Mouse (Mus musculus) naive thymus-derived CD4-positive, alpha-beta T cell, adult 2 months (primary cell): Measurements from ENCODE around the gene Pifo.
"Not testable (repeated sequence)": the region's sequence is repeated elsewhere in the genome, so short reads cannot be mapped to it uniquely, and the experiment has no call there.

Source experiments
- DNase-seq: peaks from one replicate; pipeline ENCODE4 v3.0.0-alpha.2; 2011; ENCODE audit warnings: low read depth

The Pifo gene

DNA sequence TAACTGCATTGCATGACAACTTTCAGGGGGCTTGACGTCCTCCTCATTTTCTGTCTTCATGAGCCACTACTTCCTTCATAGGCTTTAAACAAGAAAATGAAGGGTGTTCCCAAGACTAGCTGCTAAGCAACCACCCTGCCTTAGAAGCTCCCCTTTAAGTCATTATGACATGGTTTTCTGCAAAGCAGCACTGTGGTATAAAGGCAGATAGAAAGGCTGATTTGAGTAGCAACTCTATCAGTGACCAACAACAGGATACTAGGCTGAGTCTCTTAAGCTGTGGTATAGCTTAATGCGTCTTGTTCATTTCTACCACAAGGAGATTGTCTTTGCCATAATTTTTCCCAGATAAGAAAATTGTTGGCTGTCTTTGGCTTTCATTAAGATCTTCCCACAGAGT, at the start of gene Pifo:
Pifo (minus strand) TSS at position 101 of the 400 bp plus-strand sequence.
- DNase-seq = no peak

- no peak for DNase-seq
Observed at GRCm38 (mm10) chr3:106057966-106058365, 43.5 kb upstream of the Pifo start.

DNA sequence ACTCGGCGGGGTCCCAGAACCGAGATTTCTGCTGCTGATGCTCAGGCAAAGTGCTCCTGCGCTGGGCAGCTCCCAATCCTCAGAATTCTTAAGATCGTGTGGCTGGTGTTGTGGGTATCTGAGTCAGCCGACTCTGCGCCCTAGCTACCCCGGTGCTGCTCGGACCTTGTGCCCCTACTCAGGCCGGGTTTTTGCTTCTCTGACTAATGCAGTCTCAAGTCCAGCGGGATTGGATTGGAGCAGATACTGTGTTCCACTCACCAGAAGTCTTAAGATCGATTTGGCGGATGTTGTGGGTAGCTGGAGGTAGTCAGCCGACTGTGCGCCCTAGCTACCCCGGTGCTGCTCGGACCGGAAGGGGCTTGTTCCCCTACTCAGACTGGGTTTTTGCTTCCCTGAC, 37.5 kb upstream of the Pifo start:
- DNase-seq = no peak

DNA sequence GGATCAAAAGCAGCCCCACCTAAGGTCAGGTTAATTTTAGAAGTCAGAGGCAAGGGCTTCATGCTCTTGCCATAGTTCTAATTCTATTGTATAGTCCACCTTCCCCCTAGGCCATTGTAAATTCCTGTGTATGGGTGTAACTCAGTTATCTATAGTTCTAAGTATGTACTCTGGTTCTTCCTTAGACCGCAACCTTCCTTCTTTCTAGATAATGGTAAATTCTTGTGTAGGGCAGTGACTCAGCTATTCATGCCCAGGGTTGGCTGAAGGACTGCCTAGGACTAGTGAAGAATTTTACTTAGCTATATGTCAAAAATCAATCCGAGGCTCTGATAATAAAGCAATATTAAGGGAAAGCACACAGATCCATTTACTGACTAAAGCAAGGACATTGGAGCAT, 25.9 kb upstream of the Pifo start:
- DNase-seq = no peak

- peak; percentile 68 for DNase-seq
Observed at GRCm38 (mm10) chr3:106032781-106033180, 18.3 kb upstream of the Pifo start, which contains the start of gene Chil5. Chil5 (minus strand) TSS chr3:106032814.

- DNase-seq = no peak
Observed at GRCm38 (mm10) chr3:106024135-106024534, 9.7 kb upstream of the Pifo start.

DNA sequence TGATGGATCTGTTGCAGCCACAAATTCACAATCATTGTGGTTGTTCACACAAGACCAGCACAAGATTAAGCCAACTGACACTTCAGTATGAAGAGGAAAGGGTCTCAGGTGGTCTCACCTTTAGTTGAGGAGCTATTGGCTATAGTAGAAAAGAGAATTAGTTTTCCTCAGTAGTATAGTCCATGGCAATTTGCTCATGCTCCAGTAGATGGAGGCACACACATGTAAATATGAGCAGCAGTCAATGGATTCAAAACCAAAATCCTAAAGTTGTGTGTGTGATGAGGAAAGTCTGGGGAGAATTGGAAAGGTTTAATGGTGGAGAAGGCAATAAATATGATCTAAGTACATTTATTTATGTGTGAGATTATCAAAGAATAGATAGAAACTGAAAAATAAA, 7.4 kb upstream of the Pifo start:
- DNase-seq = peak; percentile 42

GRCm38 (mm10) chr3:106003360-106003759, 11.1 kb downstream of the Pifo start:
- peak; percentile 70 for DNase-seq

- peak; percentile 90 for DNase-seq
Observed at GRCm38 (mm10) chr3:106001416-106002370, 12.8 kb downstream of the Pifo start.

GRCm38 (mm10) chr3:106000707-106001375, 13.6 kb downstream of the Pifo start:
- DNase-seq = no peak

DNA sequence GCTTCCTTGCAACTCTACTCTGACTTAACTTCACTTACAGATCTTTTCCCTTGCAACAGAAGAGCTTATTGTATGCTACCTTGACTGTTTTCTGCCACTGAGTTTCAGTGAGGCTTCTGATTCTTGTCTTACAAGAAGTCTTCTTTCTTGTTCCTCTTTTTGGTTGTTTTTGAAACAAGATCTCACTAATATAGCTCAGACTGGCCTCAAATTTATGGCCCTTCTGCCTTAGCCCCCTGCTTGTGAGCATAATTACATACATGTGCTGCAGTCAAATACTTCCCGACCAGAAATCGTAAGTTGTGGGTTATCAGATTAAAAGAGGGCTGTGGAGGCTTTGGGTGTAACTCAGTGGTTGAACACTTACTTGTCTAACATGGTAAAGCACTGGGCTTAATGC, 19.7 kb downstream of the Pifo start:
- DNase-seq = no peak

GRCm38 (mm10) chr3:105991653-105992283, 22.7 kb downstream of the Pifo start:
- peak; percentile 85 for DNase-seq

GRCm38 (mm10) chr3:105989611-105990010, 24.8 kb downstream of the Pifo start:
- not testable (repeated sequence) for DNase-seq

DNA sequence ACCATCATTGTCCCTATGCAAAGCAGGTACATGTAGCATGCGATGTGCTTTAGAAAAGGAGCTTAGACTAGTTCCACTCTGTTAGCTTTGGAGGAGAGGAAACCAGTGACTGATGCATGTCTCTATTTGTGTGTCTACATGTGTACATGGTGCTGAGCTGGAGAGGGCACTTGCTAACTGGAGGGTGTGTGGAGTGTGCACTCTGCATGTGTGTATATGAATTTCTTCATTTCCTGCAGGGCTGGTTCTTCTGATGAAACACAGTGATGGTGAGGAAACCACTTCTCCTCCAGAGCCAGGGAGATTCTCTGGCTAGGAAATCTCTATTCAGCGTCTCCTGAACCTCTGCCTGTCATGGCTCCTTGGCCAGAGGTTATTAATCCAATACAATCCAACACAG, 40.3 kb downstream of the Pifo start:
- no peak for DNase-seq

- no peak for DNase-seq
Observed at GRCm38 (mm10) chr3:105973411-105973810, 41.0 kb downstream of the Pifo start, which contains the start of gene Ovgp1. Ovgp1 (plus strand) TSS chr3:105973711.

- DNase-seq = no peak
Observed at GRCm38 (mm10) chr3:105971831-105972446, 42.5 kb downstream of the Pifo start.

GRCm38 (mm10) chr3:105960700-105961099, 53.7 kb downstream of the Pifo start:
- DNase-seq = peak; percentile 51

- DNase-seq = no peak
Observed at GRCm38 (mm10) chr3:105959999-105960398, 54.4 kb downstream of the Pifo start, which contains the start of gene Atp5f1. Atp5f1 (minus strand) TSS chr3:105960099.

DNA sequence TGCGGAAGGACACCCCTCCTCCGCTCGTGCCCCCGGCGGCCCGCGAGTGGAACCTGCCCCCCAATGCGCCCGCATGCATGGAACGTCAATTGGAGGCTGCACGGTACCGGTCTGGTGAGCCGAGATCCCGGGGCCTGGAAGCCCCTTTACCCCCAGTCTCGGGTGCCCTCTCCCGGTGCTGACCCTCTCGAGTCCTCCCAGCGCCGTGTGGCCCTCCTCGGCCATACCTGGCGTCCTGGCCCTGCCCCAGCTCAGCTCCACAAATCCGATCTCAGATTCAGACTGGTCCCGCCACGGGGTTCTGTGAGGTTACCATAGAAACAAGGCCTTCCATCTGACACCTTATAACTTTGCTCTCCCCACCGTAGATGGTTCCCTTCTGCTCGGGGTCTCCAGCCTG, 54.9 kb downstream of the Pifo start:
- no peak for DNase-seq

GRCm38 (mm10) chr3:105958974-105959580, 55.4 kb downstream of the Pifo start, which contains the start of gene Wdr77:
Wdr77 (plus strand) TSS chr3:105959369.
- DNase-seq = peak; percentile 100

DNA sequence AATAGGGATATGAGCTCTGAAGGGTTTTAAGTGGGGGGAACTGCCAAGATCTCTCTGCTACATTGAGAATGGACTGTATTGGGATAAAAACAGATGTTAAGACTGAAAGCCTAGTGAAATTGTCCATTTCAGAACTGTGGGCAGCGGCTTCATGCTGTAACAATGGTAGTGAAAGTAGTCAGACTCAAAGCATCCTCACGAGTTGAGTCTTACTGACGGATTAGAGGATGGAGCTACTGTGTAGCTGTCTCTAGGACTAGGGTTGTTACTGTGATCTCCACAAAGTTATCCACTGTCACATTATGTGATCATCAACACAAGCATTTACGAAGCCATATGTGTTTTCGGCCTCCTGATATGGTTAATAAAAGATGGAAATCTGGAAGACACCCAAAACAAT, 56.2 kb downstream of the Pifo start:
- no peak for DNase-seq
